Mouse (Mus musculus): ENCODE measurements around the gene Prkch. TPM values are rescaled to one million over a fixed set of nuclear protein-coding genes. Genes with fewer than 3 reads are reported as not detected.

Gene Prkch
- polyA plus RNA-seq, 1 experiment from 2014 or later, result 8.0 TPM

DNA sequence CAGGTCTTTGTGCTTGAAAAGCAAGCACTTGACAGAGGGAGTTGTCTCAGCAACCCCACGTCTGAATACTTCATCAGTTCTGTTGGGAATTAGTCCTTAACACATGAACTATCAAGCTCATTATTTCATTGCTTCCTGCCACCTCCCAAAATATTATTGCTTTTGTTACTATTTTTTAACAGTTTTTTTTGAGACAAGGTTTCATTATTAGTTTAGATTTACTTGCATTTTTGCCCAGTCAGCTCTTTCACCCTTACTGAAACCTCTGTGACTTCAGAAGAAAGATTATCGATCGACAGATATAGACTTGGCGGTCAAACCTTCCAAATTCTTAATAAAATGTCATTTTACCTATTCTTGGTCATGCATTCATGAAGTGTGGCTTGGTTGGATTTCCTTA, 219.3 kb downstream of the Prkch start:
- Histone ChIP-seq H3K27me3 (ENCODE audit: control insufficient read depth, insufficient read depth, low read length) (no peaks in the 10 kb centered on the region), H3K4me3 (ENCODE audit: low read depth, low read length) (no peak overlapping the region), H3K4me2 (ENCODE audit: low read depth, low read length) (no peak overlapping the region), H3K36me3 (ENCODE audit: control insufficient read depth, insufficient read depth, low read length) (no peaks in the 10 kb centered on the region), H3K9ac (replicated peaks; ENCODE audit: low read depth, low read length) (no peak overlapping the region), H3K9me3 (ENCODE audit: control insufficient read depth, low read length) (no peaks in the 10 kb centered on the region), H3K4me1 (ENCODE audit: control insufficient read depth, insufficient read depth, low read length) (no peaks in the 10 kb centered on the region), H3K27ac (ENCODE audit: low read depth, low read length) (no peak overlapping the region)
- no peak for ATAC-seq (ENCODE audit: low read depth)
- 96% methylated on average over 4 of the region's 4 CpGs for WGBS

DNA sequence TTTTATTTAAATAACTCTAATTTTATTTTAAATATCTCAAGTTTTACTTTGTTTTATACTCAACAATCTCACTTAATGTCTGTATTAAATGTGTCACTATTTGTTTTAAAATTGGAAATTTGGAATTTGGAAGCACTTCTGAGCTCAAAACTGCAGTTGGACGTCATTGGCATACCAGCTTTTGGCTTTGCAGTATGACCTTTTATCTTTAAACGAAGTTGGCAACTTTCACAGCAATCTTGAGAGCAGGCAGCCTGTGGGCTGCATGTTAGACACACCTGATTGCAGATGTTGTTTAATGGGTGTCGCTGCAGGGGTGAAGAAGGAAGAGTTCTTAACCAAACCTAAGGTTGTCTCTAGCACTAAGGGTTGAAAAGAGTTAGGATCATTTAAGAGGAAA, 220.9 kb downstream of the Prkch start:
- Histone ChIP-seq H3K27ac (ENCODE audit: low read depth, low read length) (no peak overlapping the region), H3K4me2 (ENCODE audit: low read depth, low read length) (no peak overlapping the region), H3K27me3 (ENCODE audit: control insufficient read depth, insufficient read depth, low read length) (no peaks in the 10 kb centered on the region), H3K4me1 (ENCODE audit: control insufficient read depth, insufficient read depth, low read length) (no peaks in the 10 kb centered on the region), H3K9me3 (ENCODE audit: control insufficient read depth, low read length) (no peaks in the 10 kb centered on the region), H3K4me3 (ENCODE audit: low read depth, low read length) (no peak overlapping the region), H3K9ac (replicated peaks; ENCODE audit: low read depth, low read length) (no peak overlapping the region), H3K36me3 (ENCODE audit: control insufficient read depth, insufficient read depth, low read length) (no peaks in the 10 kb centered on the region)
- 61% methylated on average over 3 of the region's 3 CpGs for WGBS
- ATAC-seq (ENCODE audit: low read depth), result no peak

DNA sequence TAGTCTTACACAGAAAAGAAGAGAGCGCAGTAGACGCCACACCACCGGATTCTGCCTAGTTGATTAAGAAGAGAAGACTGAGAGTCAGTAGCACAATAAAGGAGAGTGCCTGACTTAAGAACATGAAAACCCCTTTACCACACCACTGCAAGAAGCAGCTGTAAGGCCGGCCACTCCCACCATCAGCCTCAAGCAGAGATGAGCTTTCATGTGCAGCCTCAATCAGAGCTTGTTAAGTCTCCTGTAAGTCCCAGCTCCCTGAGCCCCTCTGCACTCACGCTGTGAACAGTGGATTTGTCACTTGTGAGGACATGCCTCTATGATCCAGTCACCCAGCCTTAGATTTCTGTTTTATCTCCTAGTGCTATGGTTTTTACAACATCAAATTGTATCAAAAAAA, 221.4 kb downstream of the Prkch start:
- H3K36me3 ChIP-seq (ENCODE audit: control insufficient read depth, insufficient read depth, low read length), result no peaks in the 10 kb centered on the region
- no peaks in the 10 kb centered on the region for H3K9me3 ChIP-seq (ENCODE audit: control insufficient read depth, low read length)
- no peak overlapping the region for H3K9ac ChIP-seq (replicated peaks; ENCODE audit: low read depth, low read length)
- H3K4me2 ChIP-seq (ENCODE audit: low read depth, low read length), result no peak overlapping the region
- 24% methylated on average over 5 of the region's 5 CpGs for WGBS
- no peak for ATAC-seq (ENCODE audit: low read depth)
- H3K4me1 ChIP-seq (ENCODE audit: control insufficient read depth, insufficient read depth, low read length), result no peaks in the 10 kb centered on the region
- no peaks in the 10 kb centered on the region for H3K27me3 ChIP-seq (ENCODE audit: control insufficient read depth, insufficient read depth, low read length)
- H3K27ac ChIP-seq (ENCODE audit: low read depth, low read length), result no peak overlapping the region
- no peak overlapping the region for H3K4me3 ChIP-seq (ENCODE audit: low read depth, low read length)

DNA sequence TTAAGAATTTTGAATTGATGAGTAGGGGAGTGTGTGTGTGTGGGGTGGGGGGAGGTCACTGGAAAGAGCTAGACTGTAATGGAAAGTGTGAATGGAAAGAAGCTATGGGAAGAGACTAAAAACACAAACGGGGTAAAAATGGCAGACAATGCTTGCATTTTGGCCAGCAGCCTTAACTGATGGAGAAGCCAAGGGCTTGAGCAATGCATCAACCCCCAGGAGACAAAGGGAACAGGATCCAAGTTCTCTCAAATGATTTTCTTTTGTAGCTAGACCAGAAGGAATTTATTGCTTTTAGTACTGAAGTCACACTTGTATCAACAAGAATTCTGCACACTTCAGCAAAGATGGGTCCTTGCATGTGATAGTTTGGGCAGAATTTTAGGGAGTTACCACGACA, 222.6 kb downstream of the Prkch start:
- Histone ChIP-seq H3K4me2 (ENCODE audit: low read depth, low read length) (no peak overlapping the region), H3K9me3 (ENCODE audit: control insufficient read depth, low read length) (no peaks in the 10 kb centered on the region), H3K4me3 (ENCODE audit: low read depth, low read length) (no peak overlapping the region), H3K27me3 (ENCODE audit: control insufficient read depth, insufficient read depth, low read length) (no peaks in the 10 kb centered on the region), H3K27ac (ENCODE audit: low read depth, low read length) (no peak overlapping the region), H3K4me1 (ENCODE audit: control insufficient read depth, insufficient read depth, low read length) (no peaks in the 10 kb centered on the region), H3K36me3 (ENCODE audit: control insufficient read depth, insufficient read depth, low read length) (no peaks in the 10 kb centered on the region), H3K9ac (replicated peaks; ENCODE audit: low read depth, low read length) (no peak overlapping the region)
- ATAC-seq (ENCODE audit: low read depth), result no peak
- 66% methylated on average over 2 of the region's 2 CpGs for WGBS

DNA sequence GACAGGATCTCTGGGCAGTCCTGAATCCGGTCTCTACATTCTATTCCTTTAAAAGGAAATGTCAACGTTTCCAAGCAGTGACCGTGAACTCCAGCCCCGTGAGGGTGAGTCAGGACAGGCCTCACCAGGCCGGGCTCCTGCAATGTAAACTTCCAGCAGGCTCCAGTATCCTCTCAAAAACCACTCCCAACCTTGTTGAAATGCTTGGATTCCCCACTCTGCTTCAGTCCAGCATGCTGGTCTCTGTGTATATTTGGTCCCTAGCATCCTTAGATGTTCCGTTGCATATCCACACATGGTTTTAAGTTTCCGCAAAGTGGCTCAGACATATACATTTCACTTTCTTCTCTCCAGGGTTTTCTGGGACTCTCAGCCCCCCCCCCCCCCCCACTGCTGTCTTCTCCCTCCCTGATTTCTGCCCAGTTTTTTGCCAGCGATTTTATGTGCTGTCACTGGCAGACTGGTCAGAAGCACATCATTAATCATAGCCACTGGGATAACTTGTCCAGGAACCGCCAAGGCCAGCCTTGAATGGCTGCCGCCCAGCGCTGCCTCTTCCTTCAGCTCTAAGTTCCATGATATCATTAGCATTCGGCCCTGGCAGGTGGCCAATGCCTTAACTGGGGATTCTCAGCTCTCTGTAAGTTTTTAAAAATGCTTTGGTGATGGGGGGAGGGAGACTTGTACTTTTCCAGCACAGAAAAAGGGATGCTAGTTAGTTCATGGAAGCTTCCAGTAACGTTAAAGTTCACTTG, 225.6 kb downstream of the Prkch start:
- Histone ChIP-seq H3K9me3 (ENCODE audit: control insufficient read depth, low read length) (no peaks in the 10 kb centered on the region), H3K27me3 (ENCODE audit: control insufficient read depth, insufficient read depth, low read length) (no peaks in the 10 kb centered on the region), H3K36me3 (ENCODE audit: control insufficient read depth, insufficient read depth, low read length) (no peaks in the 10 kb centered on the region), H3K4me1 (ENCODE audit: control insufficient read depth, insufficient read depth, low read length) (no peaks in the 10 kb centered on the region), H3K4me2 (ENCODE audit: low read depth, low read length) (no peak overlapping the region), H3K27ac (ENCODE audit: low read depth, low read length) (0 out of 2 replicates have a peak overlapping the region, but pooled peaks have one; percentile 22), H3K4me3 (ENCODE audit: low read depth, low read length) (no peak overlapping the region), H3K9ac (replicated peaks; ENCODE audit: low read depth, low read length) (no peak overlapping the region)
- ATAC-seq (ENCODE audit: low read depth), result peak; percentile 54; the same call in 1 of the 2 replicates
- WGBS, result 45% methylated on average over 13 of the region's 13 CpGs

DNA sequence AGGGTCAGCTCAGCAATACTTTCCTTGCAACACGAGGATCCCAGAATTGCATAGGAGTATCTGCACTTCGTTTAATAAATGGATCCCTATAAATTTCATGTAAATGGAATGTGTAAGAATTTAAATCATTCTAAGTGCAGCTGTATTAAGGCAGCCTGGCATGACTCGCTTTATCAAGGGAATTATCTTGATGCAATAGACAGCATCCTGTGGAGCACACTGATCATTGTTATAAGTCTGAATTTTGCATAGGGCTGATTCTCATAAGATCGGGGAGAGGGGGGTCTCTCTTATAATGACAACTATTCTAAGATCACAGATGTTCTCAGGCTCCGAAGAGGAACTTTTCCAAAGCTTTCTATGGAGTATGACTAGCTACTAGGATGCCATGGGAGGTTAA, 226.3 kb downstream of the Prkch start:
- Histone ChIP-seq H3K9me3 (ENCODE audit: control insufficient read depth, low read length) (no peaks in the 10 kb centered on the region), H3K4me2 (ENCODE audit: low read depth, low read length) (no peak overlapping the region), H3K4me3 (ENCODE audit: low read depth, low read length) (no peak overlapping the region), H3K27ac (ENCODE audit: low read depth, low read length) (no peak overlapping the region), H3K36me3 (ENCODE audit: control insufficient read depth, insufficient read depth, low read length) (no peaks in the 10 kb centered on the region), H3K27me3 (ENCODE audit: control insufficient read depth, insufficient read depth, low read length) (no peaks in the 10 kb centered on the region), H3K4me1 (ENCODE audit: control insufficient read depth, insufficient read depth, low read length) (no peaks in the 10 kb centered on the region), H3K9ac (replicated peaks; ENCODE audit: low read depth, low read length) (no peak overlapping the region)
- no peak for ATAC-seq (ENCODE audit: low read depth)
- 67% methylated on average over 5 of the region's 5 CpGs for WGBS

DNA sequence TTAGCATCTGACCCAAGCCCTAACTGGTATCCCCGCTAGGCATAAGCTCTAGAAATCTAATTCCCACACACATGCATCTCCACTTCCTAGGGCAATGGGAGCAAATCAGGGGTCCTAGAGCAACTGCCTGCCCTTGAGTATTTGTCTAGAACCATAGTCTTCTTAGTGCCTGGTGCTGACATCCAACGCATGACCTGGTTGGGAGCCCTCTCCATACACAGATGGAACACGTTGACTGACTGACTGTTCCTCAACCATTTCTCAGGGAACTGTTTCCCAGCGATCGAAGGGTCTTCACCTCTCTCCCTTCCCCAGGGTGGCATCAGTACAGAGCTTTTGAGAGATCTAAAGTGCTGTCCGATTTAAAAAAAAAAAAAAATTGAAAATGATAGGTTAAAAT, 227.6 kb downstream of the Prkch start:
- Histone ChIP-seq H3K36me3 (ENCODE audit: control insufficient read depth, insufficient read depth, low read length) (no peaks in the 10 kb centered on the region), H3K27me3 (ENCODE audit: control insufficient read depth, insufficient read depth, low read length) (no peaks in the 10 kb centered on the region), H3K4me1 (ENCODE audit: control insufficient read depth, insufficient read depth, low read length) (no peaks in the 10 kb centered on the region), H3K9ac (replicated peaks; ENCODE audit: low read depth, low read length) (no peak overlapping the region), H3K9me3 (ENCODE audit: control insufficient read depth, low read length) (no peaks in the 10 kb centered on the region), H3K27ac (ENCODE audit: low read depth, low read length) (no peak overlapping the region), H3K4me2 (ENCODE audit: low read depth, low read length) (no peak overlapping the region), H3K4me3 (ENCODE audit: low read depth, low read length) (no peak overlapping the region)
- no peak for ATAC-seq (ENCODE audit: low read depth)
- WGBS, result 89% methylated on average over 6 of the region's 6 CpGs

DNA sequence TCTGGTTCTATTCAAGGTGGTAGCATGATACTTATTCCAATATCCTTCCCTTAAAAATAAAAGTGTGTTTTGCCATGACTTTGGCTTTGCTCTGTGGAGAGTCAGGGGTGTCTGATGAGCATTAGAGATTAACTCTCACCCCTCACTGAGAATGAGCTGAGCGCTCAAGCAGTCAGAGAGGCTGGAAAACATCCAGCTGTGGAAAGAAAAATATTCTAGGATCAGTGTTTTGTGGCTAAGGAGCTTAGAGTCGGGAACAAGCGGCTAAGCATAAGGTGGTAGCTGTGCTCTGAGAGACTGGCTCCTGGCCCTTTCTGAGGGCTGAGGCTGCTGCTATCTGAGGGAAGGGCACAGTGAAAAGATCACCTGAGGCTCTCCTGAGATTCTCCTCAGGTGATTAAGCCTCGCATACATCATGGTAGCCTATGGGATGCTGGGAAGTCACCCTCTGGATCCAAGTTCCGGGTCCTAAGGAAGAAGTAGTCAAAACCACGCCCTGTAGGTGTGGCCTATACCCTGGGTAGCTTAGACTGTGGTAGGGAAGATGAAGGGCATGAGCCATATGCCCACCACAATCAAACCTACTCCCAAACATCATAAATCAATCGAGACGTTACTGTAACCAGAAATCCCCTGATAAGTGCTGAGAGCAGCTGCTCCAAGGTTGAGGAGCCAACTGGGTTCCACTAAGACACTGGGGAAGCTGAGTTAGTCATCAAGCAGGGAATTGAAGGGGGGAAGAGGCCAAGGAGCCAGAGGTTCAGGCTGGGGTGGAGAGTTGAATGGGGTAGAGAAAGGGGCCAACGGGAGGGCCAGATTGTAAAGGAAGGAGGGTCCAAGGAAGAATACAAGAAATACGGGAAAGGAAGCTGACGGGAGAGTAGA, 228.7 kb downstream of the Prkch start:
- H3K27ac ChIP-seq (ENCODE audit: low read depth, low read length), result no peak overlapping the region

More for the DNA sequence above, 228.7 kb downstream of the Prkch start:
- Histone ChIP-seq H3K4me2 (ENCODE audit: low read depth, low read length) (no peak overlapping the region), H3K4me1 (ENCODE audit: control insufficient read depth, insufficient read depth, low read length) (no peaks in the 10 kb centered on the region), H3K9me3 (ENCODE audit: control insufficient read depth, low read length) (no peaks in the 10 kb centered on the region), H3K9ac (replicated peaks; ENCODE audit: low read depth, low read length) (no peak overlapping the region), H3K4me3 (ENCODE audit: low read depth, low read length) (no peak overlapping the region), H3K36me3 (ENCODE audit: control insufficient read depth, insufficient read depth, low read length) (no peaks in the 10 kb centered on the region), H3K27me3 (ENCODE audit: control insufficient read depth, insufficient read depth, low read length) (no peaks in the 10 kb centered on the region)
- WGBS, result 74% methylated on average over 11 of the region's 11 CpGs
- ATAC-seq (ENCODE audit: low read depth), result no peak; the same call in 1 of the 2 replicates

Data from neural tube, embryonic 14.5 days (tissue).